Mouse (Mus musculus) kidney, embryonic 16.5 days (tissue): ENCODE measurements at regions not wholly inside any gene's neighbourhood (a gene's known extent, or its start where the extent isn't known, plus 50 kb on each side); places are given as distances from the start of the nearest gene placed in this dataset.
A peak's percentile ranks its signal among the peaks of the same experiment; 100 is the strongest.

Source experiments
- ATAC-seq: fragments of 200-750 bp; cut with Nextera tagmentation; 2 replicates; pipeline ENCODE4 v1.8.0; 2017; ENCODE audit warnings: moderate TSS enrichment; ENCODE audit not compliant: low FRiP score, low TSS enrichment
- H3K27ac ChIP-seq: fragments of 300-500 bp; sonication (generic); 2 replicates; pipeline ENCODE4 v1.5.1; 2014; ENCODE audit warnings: low read length
- H3K27me3 ChIP-seq: fragments of 300-500 bp; sonication (generic); 2 replicates; pipeline ENCODE4 v1.6.1; 2014; ENCODE audit warnings: low read length, control low read depth, mixed read lengths; ENCODE audit not compliant: insufficient read depth
- H3K36me3 ChIP-seq: fragments of 300-500 bp; sonication (generic); 2 replicates; pipeline ENCODE4 v1.6.1; 2014; ENCODE audit warnings: low read length, control low read depth, mixed read lengths; ENCODE audit not compliant: insufficient read depth
- H3K4me1 ChIP-seq: fragments of 300-500 bp; sonication (generic); 2 replicates; pipeline ENCODE4 v1.6.1; 2014; ENCODE audit warnings: low read length, control low read depth, mixed read lengths; ENCODE audit not compliant: insufficient read depth
- H3K4me2 ChIP-seq: fragments of 300-500 bp; sonication (generic); replicated peaks from 2 replicates; pipeline ENCODE4 v1.6.1; 2014; ENCODE audit warnings: low read depth, low read length
- H3K4me3 ChIP-seq: fragments of 300-500 bp; sonication (generic); 2 replicates; pipeline ENCODE4 v1.5.1; 2014; ENCODE audit warnings: mild to moderate bottlenecking, low read length
- H3K9ac ChIP-seq: fragments of 300-500 bp; sonication (generic); replicated peaks from 2 replicates; pipeline ENCODE4 v1.6.1; 2014; ENCODE audit warnings: low read length
- H3K9me3 ChIP-seq: fragments of 300-500 bp; sonication (generic); 2 replicates; pipeline ENCODE4 v1.6.1; 2016; ENCODE audit warnings: low read length, control low read depth
- WGBS: fragments of 180-500 bp; shearing (Covaris S2); extraction: QIAGEN DNeasy Blood & Tissue Kit; methylation state at CpG from one replicate; pipeline ENCODE4 v1.1.7; 2014; 5-methylcytosine and 5-hydroxymethylcytosine counted together

DNA sequence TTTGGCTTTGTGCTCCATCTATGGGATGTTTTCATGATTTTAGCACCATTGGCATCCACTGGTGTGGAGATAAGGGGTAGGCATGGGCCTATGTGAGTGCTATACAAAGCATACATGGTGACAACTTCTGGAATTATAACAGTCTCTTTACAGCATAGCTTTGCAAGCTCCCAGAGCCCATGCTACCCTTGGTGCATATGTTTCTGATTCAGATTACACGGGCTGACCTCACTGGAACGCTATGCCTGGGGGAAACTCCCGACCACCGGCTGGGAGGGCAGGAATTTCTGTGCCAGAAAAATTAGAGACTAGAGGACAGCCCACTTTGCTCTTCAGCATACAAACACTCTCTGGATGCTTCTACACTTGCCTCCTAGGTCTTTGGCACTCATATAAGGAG lies 136.0 kb upstream of the Mycn start:
- ATAC-seq = no peak
- Histone ChIP-seq H3K4me1 (no peaks in the 10 kb centered on the region; the same call in 1 of the 2 replicates), H3K9ac (no peak overlapping the region), H3K9me3 (no peaks in the 10 kb centered on the region), H3K36me3 (no peaks in the 10 kb centered on the region), H3K4me2 (no peak overlapping the region), H3K27me3 (no peaks in the 10 kb centered on the region), H3K4me3 (no peak overlapping the region), H3K27ac (no peak overlapping the region)
- 50% methylated on average over 4 of the region's 4 CpGs for WGBS

DNA sequence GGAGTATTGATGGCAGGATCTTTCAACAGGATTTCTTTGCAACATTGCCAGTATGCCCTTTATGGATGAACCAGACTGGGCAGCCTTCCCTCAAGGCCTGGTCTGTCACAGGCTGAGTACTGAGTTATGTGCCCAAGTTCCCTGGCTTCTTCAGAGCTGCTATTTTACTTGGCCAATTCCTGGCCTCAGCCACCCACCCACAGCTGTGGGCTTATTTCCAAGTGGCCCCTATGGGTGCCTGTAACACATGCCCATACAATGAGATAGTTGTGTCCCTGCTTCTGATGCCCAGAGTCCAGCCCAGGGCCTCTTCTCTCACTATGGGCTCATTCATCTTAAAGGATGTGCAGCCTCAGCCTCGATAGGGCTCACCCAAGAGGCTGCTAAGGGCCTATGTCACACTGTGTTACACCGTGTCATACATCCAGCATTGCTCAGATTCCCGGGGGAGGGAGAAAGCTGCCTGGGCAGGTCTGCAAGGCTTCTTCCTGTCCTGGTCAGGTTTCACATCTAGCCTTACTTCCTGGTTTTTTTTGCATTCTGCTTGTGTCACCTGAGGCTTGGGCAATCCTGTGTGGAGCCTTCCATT lies 135.1 kb upstream of the Mycn start:
- Histone ChIP-seq H3K27ac (no peak overlapping the region), H3K27me3 (no peaks in the 10 kb centered on the region), H3K9ac (no peak overlapping the region), H3K4me1 (no peaks in the 10 kb centered on the region; the same call in 1 of the 2 replicates), H3K9me3 (no peaks in the 10 kb centered on the region), H3K4me3 (no peak overlapping the region), H3K4me2 (no peak overlapping the region), H3K36me3 (no peaks in the 10 kb centered on the region)
- ATAC-seq = peak; percentile 61; the same call in 1 of the 2 replicates
- 39% methylated on average over 3 of the region's 3 CpGs for whole genome bisulfite sequencing

DNA sequence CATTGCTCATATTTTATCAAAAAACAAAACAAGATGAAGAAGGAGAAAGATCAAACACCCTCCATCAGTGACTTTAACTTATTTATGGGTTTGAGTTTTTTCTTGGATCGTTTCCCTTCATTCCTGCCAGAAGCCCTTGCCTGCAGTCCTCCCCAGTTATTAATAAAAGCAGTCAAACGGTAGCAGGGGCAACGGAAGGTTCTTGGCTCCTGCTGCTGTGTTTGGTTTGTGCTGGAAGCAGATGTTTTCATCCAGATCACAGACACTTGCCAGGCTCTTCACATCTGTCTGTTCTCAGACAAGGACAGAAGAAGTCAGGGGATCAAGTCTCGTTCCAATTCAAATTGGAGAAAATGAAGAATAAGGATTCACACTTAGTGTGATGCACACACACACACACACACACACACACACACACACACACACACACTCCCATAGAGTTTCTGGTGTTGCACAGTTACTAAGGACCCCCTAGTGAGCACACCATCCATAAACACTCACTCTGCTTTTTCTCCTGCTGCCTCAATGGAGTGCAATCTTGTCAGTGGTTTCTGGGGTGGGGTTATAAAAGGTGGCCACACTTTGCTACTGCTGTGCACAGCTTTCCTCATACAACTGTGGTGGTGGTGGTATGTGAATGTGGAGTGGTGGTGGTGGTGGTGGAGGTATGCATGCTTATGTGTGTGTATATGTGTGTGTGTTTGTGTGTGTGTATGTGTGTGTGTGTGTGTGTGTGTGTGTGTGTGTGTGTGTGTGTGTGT lies 131.6 kb upstream of the Mycn start:
- 26% methylated on average over 4 of the region's 4 CpGs for WGBS
- Histone ChIP-seq H3K4me2 (no peak overlapping the region), H3K27ac (no peak overlapping the region), H3K4me1 (no peaks in the 10 kb centered on the region; the same call in 1 of the 2 replicates), H3K9me3 (peaks cover 4% of the 10 kb centered on the region; the same call in 1 of the 2 replicates), H3K36me3 (no peaks in the 10 kb centered on the region), H3K27me3 (no peaks in the 10 kb centered on the region), H3K9ac (no peak overlapping the region), H3K4me3 (no peak overlapping the region)
- no peak for ATAC-seq

DNA sequence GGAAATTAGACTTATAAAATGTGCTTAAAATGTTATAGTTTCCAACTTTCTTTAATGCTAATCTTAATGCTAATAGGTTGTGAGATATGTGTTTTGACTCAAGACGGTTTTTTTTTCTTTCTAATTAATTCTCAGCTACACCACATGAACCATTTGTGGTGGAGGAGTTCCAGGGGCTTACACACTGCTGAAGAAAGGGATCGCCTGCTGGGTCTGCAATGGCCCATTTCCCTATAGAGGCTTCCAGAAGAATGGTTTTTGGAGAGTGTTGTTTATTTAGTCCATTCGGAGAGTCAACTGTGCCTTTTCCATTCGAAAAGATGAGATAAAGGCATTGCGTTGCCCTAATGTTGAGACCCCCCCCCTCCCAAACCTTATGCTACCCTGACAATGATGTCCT lies 125.6 kb upstream of the Mycn start:
- Histone ChIP-seq H3K4me1 (peaks cover 7% of the 10 kb centered on the region; the same call in 1 of the 2 replicates), H3K4me3 (no peak overlapping the region), H3K9ac (no peak overlapping the region), H3K9me3 (peaks cover 4% of the 10 kb centered on the region; the same call in 1 of the 2 replicates), H3K4me2 (no peak overlapping the region), H3K36me3 (no peaks in the 10 kb centered on the region), H3K27ac (peak overlapping the region; percentile 60; the same call in 1 of the 2 replicates), H3K27me3 (no peaks in the 10 kb centered on the region)
- 52% methylated on average over 5 of the region's 5 CpGs for WGBS
- ATAC-seq = peak; percentile 73; the same call in 1 of the 2 replicates

DNA sequence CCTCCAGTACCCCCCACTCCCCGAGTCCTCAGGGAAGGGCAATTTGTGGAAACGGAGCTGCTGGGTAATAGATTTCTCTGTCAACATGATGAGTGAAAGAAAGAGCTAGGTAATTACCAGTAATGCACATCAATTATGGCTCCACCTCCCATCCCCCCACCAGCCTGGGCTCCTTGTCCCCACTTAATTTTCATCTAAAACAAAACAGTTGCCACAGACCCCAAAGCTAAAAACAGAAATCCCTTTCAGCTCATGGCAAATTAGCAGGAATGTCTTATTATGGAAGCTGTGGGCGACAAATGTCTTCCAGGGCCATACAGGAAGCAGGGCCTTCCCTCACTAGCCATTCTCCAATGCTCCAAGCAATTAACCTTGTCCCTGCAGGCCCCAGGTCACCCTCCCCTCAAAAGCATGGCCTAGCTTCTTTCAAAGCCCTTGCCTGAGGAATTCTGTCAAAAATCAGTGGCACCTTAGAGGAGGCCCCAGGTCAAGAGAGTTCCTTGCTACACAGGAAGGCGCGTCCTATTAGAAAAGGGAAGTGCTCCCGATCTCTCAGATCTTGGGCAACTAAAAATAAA lies 125.0 kb upstream of the Mycn start:
- no peaks in the 10 kb centered on the region for H3K36me3 ChIP-seq
- no peak overlapping the region for H3K4me3 ChIP-seq
- peak; percentile 63; the same call in 1 of the 2 replicates for ATAC-seq
- peaks cover 4% of the 10 kb centered on the region; the same call in 1 of the 2 replicates for H3K9me3 ChIP-seq
- peak overlapping the region; percentile 27 for H3K27ac ChIP-seq
- H3K9ac ChIP-seq = no peak overlapping the region
- 29% methylated on average over 6 of the region's 6 CpGs for WGBS
- H3K4me2 ChIP-seq = no peak overlapping the region
- H3K4me1 ChIP-seq = peaks cover 7% of the 10 kb centered on the region; the same call in 1 of the 2 replicates
- H3K27me3 ChIP-seq = no peaks in the 10 kb centered on the region

DNA sequence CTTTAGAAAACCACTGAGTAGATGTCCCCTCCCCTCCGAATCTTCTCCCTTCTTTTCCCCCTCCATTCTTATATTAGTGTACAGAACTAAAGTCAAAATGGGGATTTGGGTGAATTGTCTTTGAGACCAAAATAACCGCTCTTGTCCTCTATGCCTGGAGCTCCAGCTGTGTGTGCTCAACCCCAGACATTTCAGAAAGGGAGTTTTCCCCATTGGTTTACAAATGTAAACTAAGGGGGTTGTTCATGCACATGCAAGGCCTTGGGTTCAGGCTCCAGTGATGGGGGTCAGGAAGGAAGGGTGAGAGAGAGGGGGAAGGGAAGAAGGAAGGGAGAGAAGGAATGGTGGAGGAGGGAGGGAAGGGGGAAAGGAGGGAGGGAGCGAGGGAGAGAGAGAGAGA lies 117.8 kb upstream of the Mycn start:
- Histone ChIP-seq H3K27me3 (0 out of 2 replicates have a peak, but pooled peaks cover 2% of the 10 kb centered on the region), H3K36me3 (no peaks in the 10 kb centered on the region), H3K4me3 (no peak overlapping the region), H3K27ac (no peak overlapping the region), H3K4me1 (peaks cover under 1% of the 10 kb centered on the region; the same call in 1 of the 2 replicates), H3K4me2 (no peak overlapping the region), H3K9ac (no peak overlapping the region), H3K9me3 (no peaks in the 10 kb centered on the region)
- ATAC-seq = peak; percentile 77; the same call in 1 of the 2 replicates
- WGBS = 77% methylated on average over 2 of the region's 3 CpGs

DNA sequence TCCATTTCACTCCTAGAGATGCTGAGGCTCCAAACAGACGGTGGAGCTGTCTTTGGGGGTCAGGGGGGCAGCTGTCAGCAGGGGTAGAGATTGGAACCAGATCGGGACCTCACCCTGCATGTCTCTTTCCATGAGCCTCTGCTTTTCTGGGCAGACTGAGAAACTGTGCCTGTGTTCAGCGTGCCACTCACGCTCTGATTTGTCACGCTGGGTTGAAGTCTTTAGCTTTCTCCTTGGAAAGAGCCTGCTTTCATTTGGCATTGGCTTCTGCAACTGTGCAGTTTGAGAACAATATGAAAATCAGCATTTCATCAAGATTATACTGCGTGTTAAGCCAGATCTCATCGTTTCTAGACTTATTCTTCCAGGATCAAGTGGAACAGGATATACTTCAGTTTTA lies 114.5 kb upstream of the Mycn start:
- H3K9ac ChIP-seq = no peak overlapping the region
- no peak overlapping the region for H3K27ac ChIP-seq
- 74% methylated on average over 7 of the region's 7 CpGs for WGBS
- ATAC-seq = no peak
- no peaks in the 10 kb centered on the region for H3K36me3 ChIP-seq
- peaks cover 16% of the 10 kb centered on the region for H3K4me1 ChIP-seq
- H3K4me3 ChIP-seq = no peak overlapping the region
- H3K27me3 ChIP-seq = 0 out of 2 replicates have a peak, but pooled peaks cover 2% of the 10 kb centered on the region
- no peaks in the 10 kb centered on the region for H3K9me3 ChIP-seq
- no peak overlapping the region for H3K4me2 ChIP-seq

DNA sequence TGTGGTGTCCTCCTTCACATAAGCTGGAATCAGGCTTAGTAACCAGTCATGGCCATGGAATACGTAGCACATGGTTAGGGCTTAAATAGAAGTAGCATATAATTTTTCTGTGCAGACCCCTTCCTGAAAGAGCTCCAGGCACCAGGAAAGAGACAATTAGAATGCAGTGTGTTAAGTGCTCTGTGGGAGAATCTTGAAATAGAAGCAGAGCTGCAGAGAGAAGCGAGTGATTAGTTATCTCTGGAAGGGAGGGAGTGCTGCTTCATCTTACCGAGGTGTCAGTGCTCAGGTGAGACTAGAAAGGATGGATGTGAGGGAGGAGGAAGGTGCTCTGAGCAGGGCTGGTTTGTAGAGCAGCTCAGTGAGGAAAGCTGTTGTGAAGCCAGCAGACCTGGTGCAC lies 112.9 kb upstream of the Mycn start:
- Histone ChIP-seq H3K9me3 (no peaks in the 10 kb centered on the region), H3K4me1 (peaks cover 23% of the 10 kb centered on the region), H3K27ac (no peak overlapping the region), H3K4me3 (no peak overlapping the region), H3K9ac (no peak overlapping the region), H3K27me3 (0 out of 2 replicates have a peak, but pooled peaks cover 2% of the 10 kb centered on the region), H3K36me3 (no peaks in the 10 kb centered on the region), H3K4me2 (no peak overlapping the region)
- no peak for ATAC-seq
- 58% methylated on average over 3 of the region's 3 CpGs for WGBS

DNA sequence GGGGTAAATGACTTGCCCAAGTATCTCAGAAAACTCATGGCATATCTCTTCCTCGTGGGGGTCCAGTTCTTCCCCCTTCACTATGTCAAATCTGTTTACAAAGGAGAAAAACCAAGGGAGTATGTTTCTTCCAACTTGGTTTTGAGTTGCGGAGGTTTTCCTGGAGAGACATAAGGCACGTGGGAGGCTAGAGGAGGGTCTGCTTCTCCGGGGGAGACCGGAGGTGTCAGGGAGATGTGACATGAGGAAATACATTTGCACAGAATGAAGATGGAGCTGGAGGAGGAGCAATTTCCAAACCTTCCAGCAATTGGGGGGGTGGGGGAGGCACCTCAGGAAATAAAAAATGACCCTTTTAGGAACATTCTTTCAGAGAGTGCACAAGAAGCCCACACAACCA lies 112.0 kb upstream of the Mycn start:
- Histone ChIP-seq H3K27me3 (0 out of 2 replicates have a peak, but pooled peaks cover 2% of the 10 kb centered on the region), H3K9me3 (no peaks in the 10 kb centered on the region), H3K4me2 (no peak overlapping the region), H3K9ac (no peak overlapping the region), H3K4me1 (peaks cover 32% of the 10 kb centered on the region), H3K27ac (no peak overlapping the region), H3K4me3 (no peak overlapping the region), H3K36me3 (no peaks in the 10 kb centered on the region)
- no peak for ATAC-seq
- 26% methylated on average over 5 of the region's 5 CpGs for WGBS
